Mouse (Mus musculus): Measurements from ENCODE around the gene Ppip5k1.

Gene Ppip5k1

GRCm38 (mm10) chr2:121299471-121299870, 55.7 kb downstream of the Ppip5k1 start:
- in situ Hi-C loops (cut with MboI; ENCODE audit: low sequenced_read_pairs): no loop called here

- in situ Hi-C loops (cut with MboI; ENCODE audit: low sequenced_read_pairs): no loop called here
These were observed 57.1 kb downstream of the Ppip5k1 start for GRCm38 (mm10) chr2:121298131-121298530.

- in situ Hi-C loops (cut with MboI; ENCODE audit: low sequenced_read_pairs): no loop called here
These were observed 57.5 kb downstream of the Ppip5k1 start for GRCm38 (mm10) chr2:121297701-121298100.

GRCm38 (mm10) chr2:121296754-121297231, 58.4 kb downstream of the Ppip5k1 start:
- in situ Hi-C loops (cut with MboI; ENCODE audit: low sequenced_read_pairs): no loop called here

- in situ Hi-C loops (cut with MboI; ENCODE audit: low sequenced_read_pairs): no loop called here
These were observed 59.3 kb downstream of the Ppip5k1 start for GRCm38 (mm10) chr2:121295608-121296571.

GRCm38 (mm10) chr2:121294753-121295607, 60.2 kb downstream of the Ppip5k1 start:
- in situ Hi-C loops (cut with MboI; ENCODE audit: low sequenced_read_pairs): no loop called here

GRCm38 (mm10) chr2:121294182-121294581, 61.0 kb downstream of the Ppip5k1 start:
- in situ Hi-C loops (cut with MboI; ENCODE audit: low sequenced_read_pairs): no loop called here

- in situ Hi-C loops (cut with MboI; ENCODE audit: low sequenced_read_pairs): no loop called here
These were observed 62.7 kb downstream of the Ppip5k1 start for GRCm38 (mm10) chr2:121292316-121293013.

- in situ Hi-C loops (cut with MboI; ENCODE audit: low sequenced_read_pairs): no loop called here
These were observed 65.3 kb downstream of the Ppip5k1 start for GRCm38 (mm10) chr2:121289730-121290540.

GRCm38 (mm10) chr2:121288901-121289729, 66.1 kb downstream of the Ppip5k1 start, which contains the start of gene Map1a:
Map1a (plus strand) TSS chr2:121289600.
- in situ Hi-C loops (cut with MboI; ENCODE audit: low sequenced_read_pairs): no loop called here

- in situ Hi-C loops (cut with MboI; ENCODE audit: low sequenced_read_pairs): no loop called here
These were observed 67.3 kb downstream of the Ppip5k1 start for GRCm38 (mm10) chr2:121287850-121288249.

- in situ Hi-C loops (cut with MboI; ENCODE audit: low sequenced_read_pairs): no loop called here
These were observed 83.2 kb downstream of the Ppip5k1 start for GRCm38 (mm10) chr2:121271928-121272516.

GRCm38 (mm10) chr2:121271236-121271927, 83.8 kb downstream of the Ppip5k1 start, which contains the start of gene Trp53bp1:
Trp53bp1 (minus strand) TSS chr2:121271407.
- in situ Hi-C loops (cut with MboI; ENCODE audit: low sequenced_read_pairs): no loop called here

GRCm38 (mm10) chr2:121270521-121271235, 84.5 kb downstream of the Ppip5k1 start:
- in situ Hi-C loops (cut with MboI; ENCODE audit: low sequenced_read_pairs): no loop called here

- in situ Hi-C loops (cut with MboI; ENCODE audit: low sequenced_read_pairs): no loop called here
These were observed 86.8 kb downstream of the Ppip5k1 start for GRCm38 (mm10) chr2:121268446-121268845.

Data from CH12F3 (cell line).